Mouse (Mus musculus) heart, adult 18-20 months (tissue): ENCODE measurements at regions not wholly inside any gene's neighbourhood (a gene's known extent, or its start where the extent isn't known, plus 50 kb on each side); places are given as distances from the start of the nearest gene placed in this dataset.

ENCODE experiments used
- DNase-seq, 2 experiments: peaks; one replicate each; pipeline ENCODE4 v3.0.0; 2021 to 2022; ENCODE audit warnings: mixed read lengths in 1 of 2

DNA sequence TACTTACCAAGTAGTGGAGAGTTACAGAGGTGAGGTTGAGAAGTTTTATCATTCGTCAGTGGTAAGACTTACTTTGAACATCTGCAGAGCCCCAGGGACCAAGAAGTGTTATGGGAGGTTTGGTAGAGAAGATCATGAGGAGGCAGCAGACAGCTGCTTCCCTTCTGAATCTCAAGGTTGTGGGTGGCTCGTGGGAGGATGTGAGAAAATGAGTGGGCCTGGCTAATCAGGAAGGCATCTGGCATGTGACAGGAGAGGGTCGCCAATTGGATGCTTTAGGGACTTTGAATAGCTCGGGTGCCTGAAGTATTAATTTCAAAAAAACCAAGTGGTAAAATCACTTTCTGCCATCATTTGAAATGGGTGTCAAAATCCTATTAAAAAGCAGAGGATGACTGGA is 258.9 kb downstream of the Sqor start:
- no peak for DNase-seq

DNA sequence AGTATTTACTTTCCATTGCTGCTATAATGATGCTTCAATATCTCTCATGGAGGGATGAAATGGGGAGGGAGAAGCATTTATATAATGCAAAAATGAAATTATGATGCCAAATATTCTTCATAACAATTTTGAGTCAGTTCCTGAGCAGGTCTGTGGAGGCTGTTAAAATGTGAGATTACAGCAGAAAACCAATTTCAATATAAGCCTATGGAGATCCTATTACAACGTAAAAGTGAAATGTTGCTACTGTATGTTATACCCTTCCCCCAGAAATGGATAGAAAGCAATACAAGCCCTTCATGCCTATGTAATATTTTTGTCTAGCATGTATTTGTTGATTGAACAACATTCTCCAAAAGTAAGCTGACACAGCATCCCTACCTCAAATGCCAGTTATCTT is 259.3 kb downstream of the Sqor start:
- no peak for DNase-seq

- no peak for DNase-seq
Measured at GRCm38 (mm10) chr2:123024976-123025585, 260.0 kb downstream of the Sqor start.

DNA sequence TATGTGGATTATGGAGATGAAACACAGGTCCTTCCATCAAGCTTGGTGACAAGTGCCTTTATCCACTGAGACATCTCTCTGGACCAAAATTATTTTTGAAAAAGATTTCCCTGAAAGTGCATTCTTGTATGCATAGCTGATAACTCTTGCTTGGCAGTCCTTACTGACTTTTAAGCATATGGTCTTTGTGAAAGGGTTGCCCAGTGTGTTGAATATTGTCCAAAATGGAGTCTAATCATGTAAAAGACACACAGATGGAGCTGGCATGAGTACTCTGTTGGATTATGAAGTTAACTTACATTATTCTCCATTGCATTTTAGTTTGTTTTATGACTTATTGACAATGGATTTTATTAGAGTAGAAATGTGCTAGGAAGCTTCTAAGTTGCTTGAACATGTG is 282.3 kb downstream of the Sqor start:
- DNase-seq, result no peak

DNA sequence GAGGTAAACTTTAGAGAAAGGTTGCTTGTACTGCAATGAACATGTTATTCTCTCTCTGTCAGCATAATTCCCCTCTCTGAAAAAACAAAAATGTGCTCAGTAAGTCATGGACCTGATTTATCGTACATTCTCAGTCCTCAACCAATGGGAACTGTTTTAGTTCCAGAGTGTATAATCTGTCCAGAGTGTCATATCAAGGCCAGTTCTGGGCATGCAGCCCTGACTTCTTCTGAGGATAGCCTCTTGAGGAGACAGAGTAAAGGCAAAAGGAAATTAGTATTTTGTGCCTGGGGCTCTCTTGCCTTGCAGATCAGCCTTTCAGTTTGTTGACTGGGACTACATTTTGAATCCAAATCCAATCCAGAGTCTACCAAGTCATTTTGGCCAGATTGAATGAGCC is 299.6 kb downstream of the Sqor start:
- peak in 1 of 2 experiments; percentile 1 for DNase-seq

DNA sequence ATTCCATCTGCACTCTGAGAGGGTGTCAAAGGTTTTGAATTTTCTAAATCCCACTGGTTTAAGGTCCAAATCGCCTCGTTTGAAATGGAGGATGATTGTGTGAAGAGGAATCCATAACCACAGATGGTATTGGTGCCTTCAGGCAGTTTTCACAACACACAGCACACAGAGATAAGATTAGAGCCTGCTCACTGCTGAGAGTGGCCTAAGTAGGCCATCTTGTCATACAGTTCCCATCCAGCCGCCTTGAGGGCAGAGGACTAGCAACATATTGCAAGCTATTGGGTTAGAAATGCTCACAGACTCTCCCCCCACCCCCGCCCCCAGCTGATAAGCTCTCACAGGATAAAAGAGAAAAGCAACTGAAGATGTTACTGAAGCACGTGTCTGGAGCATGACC is 303.8 kb downstream of the Sqor start:
- DNase-seq, result no peak

DNA sequence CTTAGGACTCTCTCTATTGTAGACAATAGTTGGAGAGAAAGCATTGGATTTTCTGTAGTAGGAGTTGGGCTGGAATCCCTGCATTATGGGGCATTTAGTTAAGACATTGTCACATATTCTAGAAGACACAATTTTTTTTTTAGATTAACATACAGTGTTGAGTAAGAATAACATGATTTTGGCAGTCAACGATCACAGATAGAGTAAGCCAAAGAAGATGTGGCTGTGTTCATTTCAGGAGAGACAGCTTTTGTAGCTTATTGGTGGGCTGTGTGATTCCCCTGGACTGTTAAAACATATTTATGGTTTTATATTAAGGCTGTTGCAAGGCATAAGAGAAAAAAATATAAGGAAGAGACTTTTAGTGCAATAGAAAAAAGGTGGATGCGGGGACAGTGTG is 307.6 kb downstream of the Sqor start:
- DNase-seq, result no peak

- DNase-seq, result no peak
Measured at GRCm38 (mm10) chr2:123073476-123074085, 308.5 kb downstream of the Sqor start.

- no peak for DNase-seq
Measured at GRCm38 (mm10) chr2:123092726-123093125, 327.7 kb downstream of the Sqor start.

GRCm38 (mm10) chr2:123103530-123103929 is 338.5 kb downstream of the Sqor start:
- DNase-seq, result no peak

- DNase-seq, result no peak
Measured at GRCm38 (mm10) chr2:123131496-123131895, 366.5 kb downstream of the Sqor start.

DNA sequence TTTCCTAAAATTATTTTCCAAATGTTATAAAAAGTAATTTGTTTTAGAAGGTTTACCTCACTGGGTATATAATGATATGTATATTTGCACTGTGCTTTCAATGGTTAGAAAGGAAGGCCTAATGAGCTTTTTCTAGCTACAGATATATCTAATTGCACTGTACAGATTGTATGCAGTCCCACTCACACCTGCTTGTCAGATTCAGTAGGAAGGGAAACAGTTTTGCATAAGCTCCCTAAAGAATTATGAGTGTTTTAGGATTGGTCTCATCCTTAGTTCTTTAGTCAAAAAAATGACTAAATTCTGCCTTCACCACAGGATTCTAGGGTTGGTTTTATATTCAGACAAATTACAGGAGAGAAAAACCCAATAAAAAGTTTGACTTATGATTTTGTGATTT is 388.1 kb downstream of the Sqor start:
- no peak for DNase-seq

- DNase-seq, result no peak
Measured at GRCm38 (mm10) chr2:123165384-123165783, 400.3 kb downstream of the Sqor start.

GRCm38 (mm10) chr2:123170611-123171010 is 405.6 kb downstream of the Sqor start:
- peak; percentile 8 to 32 for DNase-seq

DNA sequence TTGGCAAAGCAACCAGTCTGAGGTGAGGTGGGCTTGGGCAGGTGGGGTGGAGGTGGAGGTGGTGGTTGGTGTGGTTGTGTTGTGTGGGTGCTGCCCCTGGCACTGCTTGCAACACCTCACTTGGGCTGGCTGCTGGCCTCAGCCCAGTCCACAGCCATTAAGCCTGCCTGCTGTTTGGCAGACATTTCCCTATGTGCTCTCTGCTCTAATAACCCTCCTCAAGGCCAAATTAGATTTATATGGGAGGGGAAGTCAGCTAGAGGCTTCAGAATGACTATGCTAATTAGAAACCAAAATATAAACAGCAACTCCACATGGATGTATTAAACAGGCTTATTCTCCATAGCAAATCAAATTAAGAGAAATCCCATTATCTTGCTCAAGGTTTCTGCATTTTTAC is 417.2 kb downstream of the Sqor start:
- no peak for DNase-seq

DNA sequence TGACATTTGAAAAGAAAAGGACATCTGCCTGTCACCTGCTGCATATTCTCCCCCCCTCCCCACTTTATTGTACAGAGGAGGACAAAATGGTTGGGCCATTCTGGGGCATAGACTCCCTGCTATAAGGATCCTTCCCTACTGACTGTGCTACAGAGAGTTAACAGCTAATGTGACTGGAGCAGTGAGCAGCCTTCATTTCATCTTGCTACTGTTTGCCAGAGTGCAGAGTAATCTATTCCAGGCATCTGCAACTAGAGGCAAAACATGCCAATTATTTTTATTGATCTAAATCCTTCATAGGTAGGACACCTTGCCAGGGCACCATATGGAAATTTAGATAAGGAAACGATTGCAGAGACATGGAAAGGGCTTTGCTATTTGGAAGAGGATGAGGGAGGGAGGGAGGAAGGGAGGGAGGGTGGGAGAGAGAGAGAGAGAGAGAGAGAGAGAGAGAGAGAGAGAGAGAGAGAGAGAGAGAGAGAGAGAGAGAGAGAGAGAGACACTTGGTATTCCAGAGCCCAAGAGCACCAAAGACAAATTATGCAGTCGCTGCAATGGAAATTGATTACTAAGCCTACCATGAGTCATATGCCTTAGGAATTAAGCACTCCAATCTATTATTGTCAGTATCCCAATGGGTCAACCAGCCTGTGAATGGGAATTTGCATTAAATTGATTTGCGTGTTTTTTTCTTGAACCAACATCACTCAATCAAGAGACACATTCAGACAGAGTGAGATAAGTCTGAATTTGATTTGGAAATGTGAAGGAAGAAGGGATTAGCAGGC is 426.0 kb downstream of the Sqor start:
- DNase-seq, result no peak

DNA sequence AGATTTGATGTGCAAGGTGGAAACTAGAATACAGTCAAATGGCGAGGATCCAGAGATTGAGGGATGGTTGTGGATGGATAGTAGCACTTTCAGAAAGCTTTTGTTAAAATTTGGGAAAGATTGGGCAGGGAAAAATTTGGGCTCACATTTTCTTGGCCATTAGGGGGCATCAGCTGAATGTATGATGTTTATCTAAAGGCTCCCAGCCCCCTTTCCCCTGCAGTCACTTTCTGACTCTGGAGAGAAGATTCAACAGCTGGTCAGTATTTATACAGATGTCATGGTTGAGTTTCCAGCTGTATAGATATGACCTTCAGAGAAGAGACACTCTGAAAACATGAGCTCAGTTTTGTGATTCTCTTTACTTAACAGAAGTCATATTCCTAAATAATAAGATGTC is 429.5 kb downstream of the Sqor start:
- DNase-seq, result no peak
